Mouse (Mus musculus) MEL (cell line): ENCODE data around the gene Myof. TPM values are rescaled to one million over a fixed set of nuclear protein-coding genes. Genes with fewer than 3 reads are reported as not detected.

Experiments used
- DNase-seq: peaks from one replicate; pipeline ENCODE4 v3.0.0; 2011; ENCODE audit warnings: low read depth, low spot score
- H3K27ac ChIP-seq: 2 replicates; pipeline ENCODE4 v1.5.1; 2012; ENCODE audit warnings: low read depth, mild to moderate bottlenecking, control low read depth, low read length, moderate library complexity; ENCODE audit not compliant: control insufficient read depth
- H3K27me3 ChIP-seq, 2 experiments: fragments of 150-350 bp in 1 of 2; sonication (generic) in 1 of 2; 2 replicates each; pipeline ENCODE4 v1.6.1; 2012; ENCODE audit warnings: low read length in 2 of 2, mild to moderate bottlenecking in 2 of 2, improper control_type of control experiment in 1 of 2, moderate library complexity in 1 of 2; ENCODE audit not compliant: insufficient read depth in 2 of 2, control insufficient read depth in 1 of 2
- H3K36me3 ChIP-seq, 2 experiments: 2 replicates each; pipeline ENCODE4 v1.6.1; 2012 to 2014; ENCODE audit warnings: low read length in 2 of 2, improper control_type of control experiment in 1 of 2, inconsistent platforms in 1 of 2, mild to moderate bottlenecking in 1 of 2; ENCODE audit not compliant: insufficient read depth in 2 of 2, control insufficient read depth in 1 of 2
- H3K4me1 ChIP-seq, 2 experiments: fragments of 150-350 bp in 1 of 2; sonication (generic) in 1 of 2; 2 replicates each; pipeline ENCODE4 v1.6.1; 2012; ENCODE audit warnings: low read length in 2 of 2, improper control_type of control experiment in 1 of 2, mild to moderate bottlenecking in 1 of 2; ENCODE audit not compliant: insufficient read depth in 2 of 2, control insufficient read depth in 1 of 2
- H3K4me3 ChIP-seq, 2 experiments: fragments of 150-350 bp in 1 of 2; sonication (generic) in 1 of 2; 2 replicates each; pipeline ENCODE4 v1.5.1; 2012; ENCODE audit warnings: low read depth in 2 of 2, low read length in 2 of 2, mild to moderate bottlenecking in 2 of 2, moderate library complexity in 2 of 2, control low read depth in 1 of 2, improper control_type of control experiment in 1 of 2; ENCODE audit not compliant: control insufficient read depth in 1 of 2, insufficient read depth in 1 of 2
- H3K79me2 ChIP-seq: 2 replicates; pipeline ENCODE4 v1.6.1; 2012; ENCODE audit warnings: mild to moderate bottlenecking, low read length, moderate library complexity; ENCODE audit not compliant: control insufficient read depth, poor library complexity, insufficient read depth
- H3K9ac ChIP-seq: 2 replicates; pipeline ENCODE4 v1.6.1; 2012; ENCODE audit warnings: low read depth, mild to moderate bottlenecking, control low read depth, low read length, moderate library complexity; ENCODE audit not compliant: control insufficient read depth, poor library complexity, severe bottlenecking
- H3K9me3 ChIP-seq: fragments of 150-350 bp; sonication (generic); replicated peaks from 2 replicates; pipeline ENCODE4 v1.6.1; 2012; ENCODE audit warnings: mild to moderate bottlenecking, low read length, improper control_type of control experiment, moderate library complexity; ENCODE audit not compliant: insufficient read depth
- BHLHE40 ChIP-seq: IDR thresholded peaks from 2 replicates; pipeline ENCODE4 v1.6.1; 2012; ENCODE audit warnings: low read depth, mild to moderate bottlenecking, inconsistent platforms, low read length, improper control_type of control experiment, borderline replicate concordance
- CHD1 ChIP-seq: IDR thresholded peaks from 2 replicates; pipeline ENCODE4 v1.6.1; 2012; ENCODE audit warnings: low read depth, mild to moderate bottlenecking, inconsistent platforms, low read length, improper control_type of control experiment
- CTCF ChIP-seq, 3 experiments: IDR thresholded peaks in 2 of 3; conservative IDR thresholded peaks in 1 of 3; 2 replicates each; pipeline ENCODE4 v1.5.1; 2011 to 2012; ENCODE audit warnings: low read length in 3 of 3, low read depth in 2 of 3, mild to moderate bottlenecking in 2 of 3, improper control_type of control experiment in 1 of 3, inconsistent platforms in 1 of 3, mixed read lengths in 1 of 3, moderate library complexity in 1 of 3; ENCODE audit not compliant: control insufficient read depth in 1 of 3, insufficient read depth in 1 of 3, poor library complexity in 1 of 3, severe bottlenecking in 1 of 3
- ELF1 ChIP-seq: IDR thresholded peaks from 2 replicates; pipeline ENCODE4 v1.6.1; 2014; ENCODE audit warnings: low read depth, mild to moderate bottlenecking, inconsistent platforms, low read length, improper control_type of control experiment, moderate library complexity
- EP300 ChIP-seq, 2 experiments: IDR thresholded peaks; 2 replicates each; pipeline ENCODE4 v1.6.1; 2011; ENCODE audit warnings: improper control_type of control experiment in 2 of 2, low read length in 2 of 2, low read depth in 1 of 2, mild to moderate bottlenecking in 1 of 2
- GABPA ChIP-seq: IDR thresholded peaks from 2 replicates; pipeline ENCODE4 v1.6.1; 2012; ENCODE audit warnings: low read depth, mild to moderate bottlenecking, inconsistent platforms, low read length, improper control_type of control experiment, moderate library complexity
- GATA1 ChIP-seq: IDR thresholded peaks from 2 replicates; pipeline ENCODE4 v1.6.1; 2011; ENCODE audit warnings: low read depth, low read length, improper control_type of control experiment
- HCFC1 ChIP-seq: IDR thresholded peaks from 2 replicates; pipeline ENCODE4 v1.6.1; 2012; ENCODE audit warnings: low read depth, mild to moderate bottlenecking, inconsistent platforms, low read length, improper control_type of control experiment, moderate library complexity
- JUND ChIP-seq: IDR thresholded peaks from 2 replicates; pipeline ENCODE4 v1.6.1; 2011; ENCODE audit warnings: low read depth, mild to moderate bottlenecking, improper control_type of control experiment, low read length
- KAT2A ChIP-seq: conservative IDR thresholded peaks from 2 replicates; pipeline ENCODE4 v1.6.1; 2012; ENCODE audit warnings: low read depth, low read length, improper control_type of control experiment, inconsistent platforms
- MAFK ChIP-seq: IDR thresholded peaks from 2 replicates; pipeline ENCODE4 v1.6.1; 2011; ENCODE audit warnings: low read depth, mild to moderate bottlenecking, low read length, improper control_type of control experiment, borderline replicate concordance
- MXI1 ChIP-seq: IDR thresholded peaks from 2 replicates; pipeline ENCODE4 v1.6.1; 2011; ENCODE audit warnings: mild to moderate bottlenecking, low read depth, low read length, improper control_type of control experiment
- MYC ChIP-seq: IDR thresholded peaks from 2 replicates; pipeline ENCODE4 v1.6.1; 2011; ENCODE audit warnings: low read depth, mild to moderate bottlenecking, low read length, improper control_type of control experiment, moderate library complexity
- NELFE ChIP-seq: IDR thresholded peaks from 2 replicates; pipeline ENCODE4 v1.6.1; 2011; ENCODE audit warnings: low read depth, low read length, improper control_type of control experiment
- NRF1 ChIP-seq: IDR thresholded peaks from 2 replicates; pipeline ENCODE4 v1.6.1; 2014; ENCODE audit warnings: low read depth, mild to moderate bottlenecking, inconsistent platforms, low read length, improper control_type of control experiment, moderate library complexity; ENCODE audit not compliant: poor library complexity, insufficient read depth, severe bottlenecking
- POLR2A ChIP-seq, 2 experiments: IDR thresholded peaks; 2 replicates each; pipeline ENCODE4 v1.6.1; 2011 to 2012; ENCODE audit warnings: low read length in 2 of 2, mild to moderate bottlenecking in 2 of 2, control low read depth in 1 of 2, improper control_type of control experiment in 1 of 2, low read depth in 1 of 2, moderate library complexity in 1 of 2; ENCODE audit not compliant: control insufficient read depth in 1 of 2, insufficient read depth in 1 of 2, poor library complexity in 1 of 2
- POLR2AphosphoS2 ChIP-seq: IDR thresholded peaks from 2 replicates; pipeline ENCODE4 v1.6.1; 2011; ENCODE audit warnings: low read length, improper control_type of control experiment
- POLR2AphosphoS5 ChIP-seq: IDR thresholded peaks from 2 replicates; pipeline ENCODE4 v1.6.1; 2012; ENCODE audit warnings: low read depth, borderline replicate concordance, mild to moderate bottlenecking, inconsistent platforms, low read length, moderate library complexity, mixed read lengths
- RAD21 ChIP-seq: IDR thresholded peaks from 2 replicates; pipeline ENCODE4 v1.6.1; 2011; ENCODE audit warnings: mild to moderate bottlenecking, low read depth, low read length, improper control_type of control experiment
- TBP ChIP-seq: IDR thresholded peaks from 2 replicates; pipeline ENCODE4 v1.8.0; 2011; ENCODE audit warnings: low read depth, low read length, improper control_type of control experiment
- TCF12 ChIP-seq: IDR thresholded peaks from 2 replicates; pipeline ENCODE4 v1.6.1; 2014; ENCODE audit warnings: low read depth, mild to moderate bottlenecking, inconsistent platforms, low read length, improper control_type of control experiment, moderate library complexity
- UBTF ChIP-seq: IDR thresholded peaks from 2 replicates; pipeline ENCODE4 v1.6.1; 2012; ENCODE audit warnings: low read depth, mild to moderate bottlenecking, inconsistent platforms, low read length, improper control_type of control experiment, moderate library complexity, borderline replicate concordance; ENCODE audit not compliant: insufficient read depth
- USF2 ChIP-seq, 2 experiments: IDR thresholded peaks; 2 replicates each; pipeline ENCODE4 v1.6.1; 2011 to 2012; ENCODE audit warnings: improper control_type of control experiment in 2 of 2, low read length in 2 of 2, borderline replicate concordance in 1 of 2, inconsistent platforms in 1 of 2, low read depth in 1 of 2, mild to moderate bottlenecking in 1 of 2; ENCODE audit not compliant: insufficient read depth in 1 of 2
- ZMIZ1 ChIP-seq: IDR thresholded peaks from 2 replicates; pipeline ENCODE4 v1.6.1; 2012; ENCODE audit warnings: low read depth, mild to moderate bottlenecking, inconsistent platforms, low read length, improper control_type of control experiment, moderate library complexity
- polyA plus RNA-seq, 2 experiments: library from polyadenylated mRNA; stranded (reverse) in 1 of 2; unstranded in 1 of 2; fragments of >175 nt in 1 of 2; fragments of >200 nt in 1 of 2; gene quantifications; 2 replicates each; pipeline versions ENCODE4 v1.2.1 to v1.2.4; 2012; ENCODE audit warnings: low replicate concordance in 2 of 2, low read depth in 1 of 2; ENCODE audit not compliant: insufficient read length in 2 of 2, insufficient read depth in 1 of 2, missing spikeins in 1 of 2
- total RNA-seq: library from RNA; depleted of rRNA; stranded (reverse); fragments of 300-350 nt; gene quantifications from 2 replicates; pipeline ENCODE4 v1.2.3, GENCODE M21; 2012

The Myof gene
- total and polyA plus RNA-seq, 3 experiments: 0.04 TPM; not detected in 2

DNA sequence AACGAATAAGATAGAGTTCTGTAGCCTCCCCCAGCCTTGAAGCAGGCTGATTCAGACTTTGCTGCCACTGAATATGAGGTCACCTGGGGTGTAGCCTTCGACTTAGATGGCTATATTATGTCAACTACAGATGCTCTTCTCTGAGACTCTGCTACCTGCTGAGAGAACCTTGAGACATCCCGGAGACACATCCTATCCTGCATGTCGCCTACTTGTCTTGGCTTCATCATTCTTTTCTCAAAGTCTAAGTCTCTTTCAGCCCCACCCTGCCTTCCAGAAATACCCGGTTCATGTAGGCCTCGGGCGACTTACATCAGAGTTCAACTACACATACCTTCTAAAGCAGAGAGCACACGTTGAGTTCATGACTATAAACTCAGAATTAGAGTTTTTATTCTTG lies 13.6 kb upstream of the Myof start:
- Histone ChIP-seq H3K36me3 (peaks cover 8 to 11% of the 10 kb centered on the region in 2 experiments), H3K9ac (no peak overlapping the region), H3K27ac (no peak overlapping the region)

DNA sequence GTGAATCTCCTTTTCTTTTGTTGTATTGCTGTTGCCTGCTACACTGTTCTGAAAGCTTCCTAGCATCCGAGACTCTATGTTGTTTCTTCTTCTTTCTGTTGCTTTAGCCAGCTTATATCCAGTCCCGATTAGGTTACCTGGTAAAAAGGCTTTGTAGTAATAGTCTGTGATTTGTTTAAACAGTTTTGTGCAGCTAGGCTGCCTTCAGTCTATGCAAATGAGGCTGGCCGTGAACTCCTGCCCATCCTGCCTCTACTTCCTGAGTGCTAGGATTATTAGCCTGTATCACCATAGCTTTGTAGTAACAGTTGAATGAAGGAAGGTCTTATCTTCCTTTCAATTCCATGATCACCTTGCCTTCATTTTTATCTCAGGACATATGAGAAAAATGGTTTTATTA lies 12.9 kb upstream of the Myof start:
- no peak overlapping the region for H3K27ac ChIP-seq
- peaks cover 8 to 11% of the 10 kb centered on the region in 2 experiments for H3K36me3 ChIP-seq
- H3K9me3 ChIP-seq: no peaks in the 10 kb centered on the region
- H3K79me2 ChIP-seq: peaks cover 6% of the 10 kb centered on the region
- H3K9ac ChIP-seq: no peak overlapping the region
- H3K27me3 ChIP-seq: no peaks in the 10 kb centered on the region
- DNase-seq: no peak
- H3K4me3 ChIP-seq: no peak overlapping the region
- peaks cover 4 to 5% of the 10 kb centered on the region in 2 experiments; a peak in 3 of 4 replicates for H3K4me1 ChIP-seq
- TF ChIP-seq MXI1: no peak
- TF ChIP-seq NELFE: no peak
- TF ChIP-seq NRF1: no peak
- TF ChIP-seq RAD21: no peak
- TF ChIP-seq KAT2A: no peak
- TF ChIP-seq CTCF (IDR thresholded peaks at IDR 0.05 in 2 of 3, conservative IDR thresholded peaks at IDR 0.05 in 1 of 3; ENCODE audit: control insufficient read depth in 1 of 3, insufficient read depth in 1 of 3, low read depth in 2 of 3, low read length in 3 of 3, poor library complexity in 1 of 3, severe bottlenecking in 1 of 3): no peak
- TF ChIP-seq, all 39 proteins: peak for 0

More for the DNA sequence above, 13.6 kb upstream of the Myof start:
- Histone ChIP-seq H3K4me3 (no peak overlapping the region), H3K4me1 (peaks cover 4 to 5% of the 10 kb centered on the region in 2 experiments; a peak in 3 of 4 replicates), H3K27me3 (no peaks in the 10 kb centered on the region), H3K9me3 (no peaks in the 10 kb centered on the region)
- no peak for DNase-seq
- TF ChIP-seq POLR2AphosphoS2 (no peak), UBTF (no peak), TCF12 (no peak), USF2 (IDR thresholded peaks at IDR 0.05; ENCODE audit: borderline replicate concordance in 1 of 2, insufficient read depth in 1 of 2, low read depth in 1 of 2, low read length in 2 of 2) (no peak), GATA1 (no peak), MAFK (no peak), POLR2AphosphoS5 (no peak), HCFC1 (no peak), ELF1 (no peak), JUND (no peak), CHD1 (no peak), BHLHE40 (no peak), GABPA (no peak), TBP (no peak), EP300 (IDR thresholded peaks at IDR 0.05; ENCODE audit: low read depth in 1 of 2, low read length in 2 of 2) (no peak), MYC (no peak), ZMIZ1 (no peak), KAT2A (no peak), POLR2A (IDR thresholded peaks at IDR 0.05; ENCODE audit: control insufficient read depth in 1 of 2, insufficient read depth in 1 of 2, low read depth in 1 of 2, low read length in 2 of 2, poor library complexity in 1 of 2) (no peak)
- TF ChIP-seq, all 39 proteins: peak for 0
- H3K79me2 ChIP-seq: peaks cover 6% of the 10 kb centered on the region
